Mouse (Mus musculus) intestine, postnatal 0 days (tissue): ENCODE measurements around the gene Itm2a. TPM values are rescaled to one million over a fixed set of nuclear protein-coding genes. Genes with fewer than 3 reads are reported as not detected.

Experiments
- ATAC-seq: fragments of 200-750 bp; cut with Nextera tagmentation; 2 replicates; pipeline ENCODE4 v1.8.0; 2017; ENCODE audit warnings: mild to moderate bottlenecking, moderate TSS enrichment, moderate library complexity
- H3K27ac ChIP-seq: fragments of 300-500 bp; sonication (generic); 2 replicates; pipeline ENCODE4 v1.5.1; 2014; ENCODE audit warnings: mild to moderate bottlenecking, low read depth, low read length, moderate library complexity
- H3K27me3 ChIP-seq: fragments of 300-500 bp; sonication (generic); replicated peaks from 2 replicates; pipeline ENCODE4 v1.6.1; 2014; ENCODE audit warnings: low read length, mixed read lengths; ENCODE audit not compliant: control insufficient read depth, insufficient read depth
- H3K36me3 ChIP-seq: fragments of 300-500 bp; sonication (generic); 2 replicates; pipeline ENCODE4 v1.6.1; 2014; ENCODE audit warnings: mild to moderate bottlenecking, moderate library complexity; ENCODE audit not compliant: control insufficient read depth, insufficient read depth
- H3K4me1 ChIP-seq: fragments of 300-500 bp; sonication (generic); replicated peaks from 2 replicates; pipeline ENCODE4 v1.6.1; 2014; ENCODE audit warnings: antibody characterized with exemption, low read length, mixed read lengths; ENCODE audit not compliant: control insufficient read depth, insufficient read depth
- H3K4me2 ChIP-seq: fragments of 300-500 bp; sonication (generic); replicated peaks from 2 replicates; pipeline ENCODE4 v1.6.1; 2014; ENCODE audit warnings: low read depth, mild to moderate bottlenecking, moderate library complexity
- H3K4me3 ChIP-seq: fragments of 300-500 bp; sonication (generic); 2 replicates; pipeline ENCODE4 v1.5.1; 2014; ENCODE audit warnings: low read depth, low read length
- H3K9ac ChIP-seq: fragments of 300-500 bp; sonication (generic); 2 replicates; pipeline ENCODE4 v1.6.1; 2014; ENCODE audit warnings: mild to moderate bottlenecking, low read depth, low read length
- H3K9me3 ChIP-seq: fragments of 300-500 bp; sonication (generic); 2 replicates; pipeline ENCODE4 v1.6.1; 2016; ENCODE audit warnings: mixed run types; ENCODE audit not compliant: control insufficient read depth
- CTCF ChIP-seq: sonication (generic); IDR thresholded peaks from 2 replicates; pipeline ENCODE4 v1.5.1; 2016; ENCODE audit warnings: low read depth, mild to moderate bottlenecking, control low read depth, antibody characterized with exemption, moderate library complexity
- WGBS: fragments of 180-500 bp; shearing (Covaris S2); extraction: QIAGEN DNeasy Blood & Tissue Kit; methylation state at CpG from one replicate; pipeline ENCODE4 v1.1.7; 2014; 5-methylcytosine and 5-hydroxymethylcytosine counted together
- polyA plus RNA-seq: library from polyadenylated mRNA; unstranded; fragments of >200 nt; fragmentation: Nextera tagmentation; extraction: Ambion mirVana; gene quantifications from 2 replicates; pipeline ENCODE4 v1.2.1, GENCODE M21; 2015

Itm2a gene
- polyA plus RNA-seq, 1 experiment from 2014 or later: 187 TPM

GRCm38 (mm10) chrX:107399087-107399486, 4.1 kb downstream of the Itm2a start:
- Histone ChIP-seq H3K4me1 (no peaks in the 10 kb centered on the region), H3K27ac (no peak overlapping the region), H3K4me2 (no peak overlapping the region), H3K9me3 (no peaks in the 10 kb centered on the region), H3K4me3 (no peak overlapping the region), H3K27me3 (no peaks in the 10 kb centered on the region), H3K36me3 (no peaks in the 10 kb centered on the region), H3K9ac (no peak overlapping the region)
- no peak for ATAC-seq
- no peak for TF ChIP-seq CTCF
- 91% methylated on average over 8 of the region's 8 CpGs for WGBS

GRCm38 (mm10) chrX:107393256-107393655, 9.9 kb downstream of the Itm2a start:
- no peak for ATAC-seq
- H3K27ac ChIP-seq: no peak overlapping the region
- no peaks in the 10 kb centered on the region for H3K4me1 ChIP-seq
- H3K27me3 ChIP-seq: no peaks in the 10 kb centered on the region
- WGBS: 44% methylated on average over 3 of the region's 3 CpGs
- no peak for TF ChIP-seq CTCF
- no peak overlapping the region for H3K4me2 ChIP-seq
- no peaks in the 10 kb centered on the region for H3K36me3 ChIP-seq
- H3K4me3 ChIP-seq: no peak overlapping the region
- no peak overlapping the region for H3K9ac ChIP-seq
- H3K9me3 ChIP-seq: no peaks in the 10 kb centered on the region

GRCm38 (mm10) chrX:107375329-107375728, 27.8 kb downstream of the Itm2a start:
- no peak overlapping the region for H3K27ac ChIP-seq
- H3K27me3 ChIP-seq: no peaks in the 10 kb centered on the region
- ATAC-seq: no peak
- no peak overlapping the region for H3K4me2 ChIP-seq
- no peaks in the 10 kb centered on the region for H3K9me3 ChIP-seq
- no peak overlapping the region for H3K9ac ChIP-seq
- no peak overlapping the region for H3K4me3 ChIP-seq
- H3K36me3 ChIP-seq: no peaks in the 10 kb centered on the region
- TF ChIP-seq CTCF: no peak
- 33% methylated on average over 1 of the region's 1 CpGs for WGBS
- no peaks in the 10 kb centered on the region for H3K4me1 ChIP-seq

Other genes with a start within 250 kb of the Itm2a start
- not detected in 2 replicates for gene Gpr174, start 147.5 kb downstream of the Itm2a start, polyA plus RNA-seq